8 mouse cellular contexts compared by ENCODE assay signal in the genomic region with DNA sequence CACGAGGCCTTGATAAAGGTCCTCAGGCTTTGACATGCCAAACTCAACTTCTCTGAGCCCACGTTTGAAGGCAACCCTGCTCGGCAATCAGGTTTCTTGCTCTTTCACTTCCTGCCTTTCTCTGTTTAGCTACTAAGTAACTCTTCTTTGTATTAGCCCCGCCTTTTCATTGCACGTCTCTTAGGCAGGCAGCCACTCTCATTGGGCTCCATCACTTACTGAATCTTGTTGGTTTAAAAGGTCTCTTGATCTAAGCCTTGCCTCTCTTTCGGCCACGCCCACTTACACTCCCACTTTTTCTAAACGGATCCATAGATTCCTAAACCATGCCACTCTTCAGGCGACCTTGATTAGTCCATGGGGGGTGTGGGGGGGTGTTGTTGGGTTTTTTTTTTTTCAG. TPM values are rescaled to one million over a fixed set of nuclear protein-coding genes. Genes with fewer than 3 reads are reported as not detected.
A peak's percentile ranks its signal among the peaks of the same experiment; 100 is the strongest.
DNase-seq lines count a peak whose midpoint lies in the region; ATAC-seq lines count a peak whose summit lies in the region.

No protein-coding gene starts in this region.

- peaks cover 14% of the 10 kb centered on the region for H3K4me1 ChIP-seq in forebrain, embryonic 14.5 days (ENCODE audit: control insufficient read depth, insufficient read depth, low read length)
- H3K4me1 ChIP-seq in liver, embryonic 15.5 days (replicated peaks): peaks cover 15% of the 10 kb centered on the region

- H3K4me2 ChIP-seq in forebrain, embryonic 14.5 days (ENCODE audit: low read length): peak overlapping the region; percentile 81
- peak overlapping the region; percentile 76; the same call in 1 of the 2 replicates for H3K4me2 ChIP-seq in liver, embryonic 15.5 days

- 16% methylated on average over 9 of the region's 9 CpGs for whole genome bisulfite sequencing in forebrain, embryonic 14.5 days
- WGBS in liver, embryonic 15.5 days (ENCODE audit: insufficient replicate concordance): 14% methylated on average over 9 of the region's 9 CpGs

- H3K9me3 ChIP-seq in forebrain, embryonic 14.5 days (replicated peaks; ENCODE audit: control insufficient read depth, low read length): no peaks in the 10 kb centered on the region
- no peaks in the 10 kb centered on the region for H3K9me3 ChIP-seq in liver, embryonic 15.5 days (replicated peaks)

- H3K27ac ChIP-seq in forebrain, embryonic 14.5 days (ENCODE audit: low read depth, low read length): no peak overlapping the region
- H3K27ac ChIP-seq in liver, embryonic 15.5 days (replicated peaks): no peak overlapping the region

- intact Hi-C loops in gastrocnemius, postnatal 14 days (cut with DNase I; ENCODE audit: low total_unique reads): no loop called here

- peak overlapping the region; percentile 84 for H3K4me3 ChIP-seq in forebrain, embryonic 14.5 days (ENCODE audit: low read depth, low read length)
- H3K4me3 ChIP-seq in liver, embryonic 15.5 days (replicated peaks): no peak overlapping the region

- ATAC-seq in forebrain, embryonic 14.5 days: no peak
- ATAC-seq in liver, embryonic 15.5 days (ENCODE audit: insufficient read depth): no peak

- peak overlapping the region; percentile 93 for H3K9ac ChIP-seq in forebrain, embryonic 14.5 days (ENCODE audit: low read length)
- no peak overlapping the region for H3K9ac ChIP-seq in liver, embryonic 15.5 days

- H3K27me3 ChIP-seq in forebrain, embryonic 14.5 days (replicated peaks; ENCODE audit: control insufficient read depth, insufficient read depth, low read length): no peaks in the 10 kb centered on the region
- H3K27me3 ChIP-seq in liver, embryonic 15.5 days: peaks cover 70% of the 10 kb centered on the region

- peak; percentile 21 for DNase-seq in embryo, embryonic 11 days
- no peak for DNase-seq in embryo, embryonic 9.5 days (ENCODE audit: extremely low spot score)
- peak; percentile 76 for DNase-seq in CD4-positive, CD25-positive, alpha-beta regulatory T cell, adult 2 months (ENCODE audit: low read depth, low spot score)
- peak; percentile 53 for DNase-seq in forebrain, embryonic 14.5 days (ENCODE audit: low spot score)
- DNase-seq in urinary bladder, adult 18-20 months (ENCODE audit: low spot score in 2 of 2): no peak
- DNase-seq in adrenal gland, postnatal 10 days: no peak
- no peak for DNase-seq in gastrocnemius, postnatal 14 days

- peaks cover 45% of the 10 kb centered on the region for H3K36me3 ChIP-seq in forebrain, embryonic 14.5 days (ENCODE audit: control insufficient read depth, insufficient read depth, low read length)
- no peaks in the 10 kb centered on the region for H3K36me3 ChIP-seq in liver, embryonic 15.5 days (replicated peaks)

RNA-seq across cellular contexts. Expression of gene Aplp1, which starts 1.6 kb away (rescaled TPM):
- 467 and 579 TPM in 2 replicates for polyA plus RNA-seq in forebrain, embryonic 14.5 days (2014; fragmentation: Nextera tagmentation; extraction: Ambion mirVana)
- 5.3 and 6.2 TPM in 2 replicates for polyA plus RNA-seq in liver, embryonic 15.5 days (2015; fragmentation: Nextera tagmentation; extraction: Ambion mirVana)
- total RNA-seq in adrenal gland, postnatal 10 days (2021): 10 to 100 TPM; 26.1 to 34.3 TPM
- total RNA-seq in gastrocnemius, postnatal 14 days (2021): 1 to 10 TPM; 1.9 to 2.3 TPM

RNA-seq across cellular contexts. Expression of gene Kirrel2, which starts 13.8 kb away (rescaled TPM):
- 0.65 and 0.79 TPM in 2 replicates for polyA plus RNA-seq in forebrain, embryonic 14.5 days (2014; fragmentation: Nextera tagmentation; extraction: Ambion mirVana)
- polyA plus RNA-seq in liver, embryonic 15.5 days (2015; fragmentation: Nextera tagmentation; extraction: Ambion mirVana): 0.03 and 0.37 TPM in 2 replicates
- not detected for total RNA-seq in adrenal gland, postnatal 10 days (2021)
- not detected for total RNA-seq in gastrocnemius, postnatal 14 days (2021)

RNA-seq across cellular contexts. Expression of gene Nphs1, which starts 14.4 kb away (rescaled TPM):
- polyA plus RNA-seq in forebrain, embryonic 14.5 days (2014; fragmentation: Nextera tagmentation; extraction: Ambion mirVana): 0.10 TPM in 1 of 2 replicates, not detected in the other
- polyA plus RNA-seq in liver, embryonic 15.5 days (2015; fragmentation: Nextera tagmentation; extraction: Ambion mirVana): 0.10 TPM in 1 of 2 replicates, not detected in the other
- not detected for total RNA-seq in adrenal gland, postnatal 10 days (2021)
- not detected for total RNA-seq in gastrocnemius, postnatal 14 days (2021)

RNA-seq across cellular contexts. Expression of gene Nfkbid, which starts 22.2 kb away (rescaled TPM):
- 1.2 and 1.4 TPM in 2 replicates for polyA plus RNA-seq in forebrain, embryonic 14.5 days (2014; fragmentation: Nextera tagmentation; extraction: Ambion mirVana)
- polyA plus RNA-seq in liver, embryonic 15.5 days (2015; fragmentation: Nextera tagmentation; extraction: Ambion mirVana): 1.6 and 1.8 TPM in 2 replicates
- 1 to 10 TPM; 2.3 to 2.4 TPM for total RNA-seq in adrenal gland, postnatal 10 days (2021)
- under 1 TPM; 0.21 to 0.33 TPM for total RNA-seq in gastrocnemius, postnatal 14 days (2021)

RNA-seq across cellular contexts. Expression of gene Hcst, which starts 24.0 kb away (rescaled TPM):
- polyA plus RNA-seq in forebrain, embryonic 14.5 days (2014; fragmentation: Nextera tagmentation; extraction: Ambion mirVana): 0.61 TPM in 1 of 2 replicates, not detected in the other
- 6.7 and 7.0 TPM in 2 replicates for polyA plus RNA-seq in liver, embryonic 15.5 days (2015; fragmentation: Nextera tagmentation; extraction: Ambion mirVana)
- total RNA-seq in adrenal gland, postnatal 10 days (2021): 1 to 10 TPM; 3.7 to 4.9 TPM
- under 1 TPM in 1 of 2 experiments, not detected in 1; 0.94 TPM for total RNA-seq in gastrocnemius, postnatal 14 days (2021)

Comparison
In these comparisons a context has a peak if more than half of its experiments do, and no peak if none do; other contexts are left out.
1. DNase-seq: peak in embryo, embryonic 11 days (single experiment), CD4-positive, CD25-positive, alpha-beta regulatory T cell, adult 2 months (single experiment) and forebrain, embryonic 14.5 days (single experiment); none in embryo, embryonic 9.5 days (single experiment), urinary bladder, adult 18-20 months (0 of 2), adrenal gland, postnatal 10 days (single experiment) and gastrocnemius, postnatal 14 days (single experiment).
2. RNA of gene Aplp1, which starts 1.6 kb away (total RNA-seq): 26.1 to 34.3 TPM in adrenal gland, postnatal 10 days; 1.9 to 2.3 TPM in gastrocnemius, postnatal 14 days; every median in the first group is over 4 times any median in the second.